Mouse (Mus musculus) spleen, postnatal 36 days (tissue): ENCODE data around the gene Stpg4.
A peak's percentile ranks its signal among the peaks of the same experiment; 100 is the strongest.

Experiments
- DNase-seq, 2 experiments: peaks; one replicate each; pipeline ENCODE4 v3.0.0; 2022; ENCODE audit warnings: low spot score in 2 of 2, mixed read lengths in 1 of 2

Stpg4 gene

GRCm38 (mm10) chr17:87378354-87379159 is 49.0 kb downstream of the Stpg4 start:
- DNase-seq: peak in 1 of 2 experiments; percentile 19

- DNase-seq: no peak
Measured at GRCm38 (mm10) chr17:87377536-87377935, 50.0 kb downstream of the Stpg4 start.

DNA sequence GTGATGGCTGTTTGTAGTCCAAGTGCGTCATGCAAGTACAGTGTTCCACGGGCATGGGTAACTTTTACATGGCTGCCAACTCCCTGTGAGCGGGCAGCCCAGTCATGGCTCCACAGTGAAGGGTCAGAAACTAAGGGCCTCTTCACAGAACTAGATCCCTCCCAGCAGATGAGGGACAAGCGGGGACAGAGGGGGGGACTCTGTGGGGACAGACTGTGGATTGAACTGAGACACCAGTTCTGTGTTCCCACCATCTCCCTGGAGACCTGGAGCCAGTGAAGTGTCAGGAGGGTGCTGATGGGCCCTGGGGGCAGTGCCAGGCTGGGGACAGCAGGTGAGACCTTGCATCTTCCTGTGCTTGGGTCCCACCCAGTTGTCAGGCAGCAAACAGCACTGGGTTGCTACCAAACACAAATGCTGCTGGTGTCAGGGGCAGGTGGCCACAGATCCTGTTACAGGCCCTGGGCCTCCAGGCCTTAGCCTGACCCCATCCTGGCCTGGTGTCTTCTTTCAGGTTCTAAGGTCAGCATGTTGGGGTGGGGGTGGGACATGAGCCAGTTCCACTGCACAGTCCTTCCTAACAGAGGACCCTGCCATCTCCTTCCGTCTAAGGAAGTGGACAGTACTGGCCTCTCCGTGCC is 50.6 kb downstream of the Stpg4 start:
- DNase-seq: no peak

DNA sequence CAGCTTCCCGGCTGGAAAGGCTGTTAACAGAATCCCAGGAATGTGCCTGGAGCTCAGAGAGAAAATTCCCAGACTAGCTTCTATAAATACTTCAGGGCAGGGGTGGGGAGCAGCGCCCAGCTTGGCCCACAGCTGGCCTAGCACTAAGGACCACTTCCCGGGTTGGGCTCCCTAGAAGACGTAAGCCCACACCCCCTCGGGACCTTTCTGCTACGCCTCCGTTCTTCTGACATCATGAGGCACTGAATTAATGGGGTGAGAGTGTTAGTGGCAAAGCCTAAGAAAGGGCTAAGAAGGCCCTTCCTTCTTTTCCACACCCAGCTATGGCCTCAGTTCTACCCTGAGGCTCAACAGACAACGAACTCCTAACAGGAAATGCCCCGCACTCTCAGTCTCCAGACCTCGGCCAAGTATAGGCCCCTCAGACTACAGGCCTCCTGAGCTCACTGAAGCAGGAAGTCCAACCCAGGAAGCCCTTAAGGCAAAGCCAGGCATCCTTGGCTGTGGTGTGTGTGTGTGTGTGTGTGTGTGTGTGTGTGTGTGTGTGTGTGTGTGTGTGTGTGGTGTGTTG is 51.5 kb downstream of the Stpg4 start:
- no peak for DNase-seq

GRCm38 (mm10) chr17:87373327-87373726 is 54.2 kb downstream of the Stpg4 start:
- no peak for DNase-seq

- no peak for DNase-seq
Measured at GRCm38 (mm10) chr17:87372189-87372588, 55.4 kb downstream of the Stpg4 start.

GRCm38 (mm10) chr17:87369270-87369759 is 58.2 kb downstream of the Stpg4 start:
- no peak for DNase-seq

GRCm38 (mm10) chr17:87368481-87368880 is 59.1 kb downstream of the Stpg4 start:
- DNase-seq: no peak

DNA sequence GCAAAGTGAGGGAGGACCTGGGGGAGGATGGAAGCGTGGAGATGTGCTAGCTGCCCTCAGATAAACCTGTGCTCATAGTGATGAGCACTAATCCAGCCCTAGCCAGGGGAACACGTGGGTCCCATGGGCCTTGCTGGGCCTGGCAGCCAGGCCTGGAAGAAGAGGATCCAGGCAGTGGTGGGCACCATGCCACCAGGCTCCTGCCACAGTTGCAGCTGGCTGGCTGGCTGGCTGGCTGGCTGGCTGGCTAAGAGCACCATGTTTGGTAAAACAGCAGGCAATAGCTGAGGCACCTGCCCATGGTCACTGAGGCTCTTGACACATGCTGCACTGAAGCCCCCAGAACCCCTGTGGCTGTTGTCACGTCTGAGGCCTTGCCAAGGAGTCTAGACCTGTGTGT is 59.9 kb downstream of the Stpg4 start:
- no peak for DNase-seq

GRCm38 (mm10) chr17:87367228-87367627 is 60.3 kb downstream of the Stpg4 start:
- no peak for DNase-seq

GRCm38 (mm10) chr17:87366520-87366919 is 61.0 kb downstream of the Stpg4 start:
- DNase-seq: no peak

- DNase-seq: peak; percentile 30 to 35
Measured at GRCm38 (mm10) chr17:87365268-87365667, 62.3 kb downstream of the Stpg4 start.

GRCm38 (mm10) chr17:87364108-87364507 is 63.4 kb downstream of the Stpg4 start:
- no peak for DNase-seq

DNA sequence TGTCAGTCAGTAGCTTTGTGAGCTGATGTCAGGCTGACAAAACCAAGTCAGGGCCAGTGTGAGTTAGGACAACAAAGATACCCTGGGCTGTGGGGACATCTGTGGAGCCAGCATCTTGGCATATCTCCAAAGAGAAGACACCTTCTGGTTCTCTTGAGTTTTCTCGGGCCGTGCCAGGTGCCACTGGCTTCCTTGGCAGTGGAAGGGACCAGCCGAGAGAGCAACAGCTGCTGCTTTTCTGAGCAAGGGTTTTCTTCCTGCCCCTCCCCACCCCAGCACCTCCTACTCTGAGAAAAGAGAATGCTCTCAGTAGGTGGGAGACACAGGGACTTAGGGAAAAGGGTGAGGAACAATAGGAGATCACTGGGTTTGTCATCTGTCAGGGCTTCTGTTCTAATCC is 66.4 kb downstream of the Stpg4 start:
- no peak for DNase-seq

GRCm38 (mm10) chr17:87357506-87357905 is 70.0 kb downstream of the Stpg4 start:
- DNase-seq: no peak

DNA sequence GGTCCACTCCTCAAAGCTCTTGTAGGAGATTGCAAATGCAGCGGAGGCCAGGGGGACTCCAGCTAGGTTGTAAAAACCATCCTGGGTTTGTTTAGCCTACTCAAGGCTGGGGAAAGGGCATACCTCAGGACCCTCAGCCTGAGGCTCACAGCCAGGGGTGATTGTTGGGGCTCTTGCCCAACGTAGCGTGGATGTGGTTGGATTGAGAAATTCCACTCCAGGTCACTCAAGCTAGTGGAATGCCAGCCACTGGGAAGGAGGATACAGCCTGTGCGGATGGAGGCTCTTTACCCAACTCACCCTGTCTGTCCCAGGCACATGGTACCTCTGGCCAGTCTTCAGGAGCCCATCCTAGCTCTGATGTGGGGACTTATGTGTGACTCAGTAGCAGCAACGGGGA is 71.3 kb downstream of the Stpg4 start:
- DNase-seq: no peak

- no peak for DNase-seq
Measured at GRCm38 (mm10) chr17:87355456-87355855, 72.1 kb downstream of the Stpg4 start.

- DNase-seq: no peak
Measured at GRCm38 (mm10) chr17:87353745-87354320, 73.7 kb downstream of the Stpg4 start.

DNA sequence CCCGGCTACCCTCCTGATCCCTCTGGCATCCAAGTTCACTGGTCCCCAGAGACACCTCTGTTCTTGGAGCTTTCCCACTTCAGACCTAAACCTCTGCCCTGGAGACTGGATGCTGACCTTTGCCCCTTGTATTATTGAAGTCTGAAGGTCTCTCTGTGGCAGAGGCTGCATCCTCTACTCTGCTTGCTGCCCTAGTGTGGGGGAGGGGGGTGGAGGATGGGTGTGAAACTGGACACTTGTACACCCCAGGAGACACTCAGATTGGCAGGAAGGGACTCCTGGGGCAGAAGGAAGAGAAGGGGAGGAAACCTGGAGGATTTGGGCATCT is 74.7 kb downstream of the Stpg4 start:
- DNase-seq: no peak

GRCm38 (mm10) chr17:87352106-87352897 is 75.2 kb downstream of the Stpg4 start:
- DNase-seq: no peak

GRCm38 (mm10) chr17:87351241-87352105 is 76.1 kb downstream of the Stpg4 start:
- no peak for DNase-seq
